Mouse (Mus musculus): Measurements from ENCODE around the gene Ms4a15. TPM values are rescaled to one million over a fixed set of nuclear protein-coding genes. Genes with fewer than 3 reads are reported as not detected.

Ms4a15 gene
- total and polyA plus RNA-seq, 3 experiments: not detected

DNA sequence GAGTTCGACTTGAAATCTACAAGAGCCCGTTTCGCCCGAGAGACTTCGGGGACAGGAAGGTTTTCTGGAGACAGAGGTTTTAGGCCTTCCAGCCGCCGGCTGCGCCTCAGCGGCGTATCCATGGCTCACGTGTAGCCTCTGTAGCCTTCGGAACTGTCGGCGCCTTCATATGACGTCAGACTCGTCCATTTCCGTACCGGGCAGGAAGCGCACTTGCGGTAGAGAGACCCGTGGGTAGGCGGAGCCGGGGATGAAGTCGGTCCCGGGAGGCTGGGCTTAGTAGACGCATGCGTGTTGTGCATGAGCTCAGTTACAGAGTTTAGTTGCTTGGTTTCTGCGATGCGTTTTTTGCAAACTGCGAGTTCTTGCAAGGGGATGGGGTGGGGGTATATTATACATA is 43.9 kb downstream of the Ms4a15 start, which contains the start of gene Ccdc86 (continued):
- no peak for TF ChIP-seq MAFK (IDR thresholded peaks at IDR 0.05; ENCODE audit: borderline replicate concordance, low read depth, low read length)

DNA sequence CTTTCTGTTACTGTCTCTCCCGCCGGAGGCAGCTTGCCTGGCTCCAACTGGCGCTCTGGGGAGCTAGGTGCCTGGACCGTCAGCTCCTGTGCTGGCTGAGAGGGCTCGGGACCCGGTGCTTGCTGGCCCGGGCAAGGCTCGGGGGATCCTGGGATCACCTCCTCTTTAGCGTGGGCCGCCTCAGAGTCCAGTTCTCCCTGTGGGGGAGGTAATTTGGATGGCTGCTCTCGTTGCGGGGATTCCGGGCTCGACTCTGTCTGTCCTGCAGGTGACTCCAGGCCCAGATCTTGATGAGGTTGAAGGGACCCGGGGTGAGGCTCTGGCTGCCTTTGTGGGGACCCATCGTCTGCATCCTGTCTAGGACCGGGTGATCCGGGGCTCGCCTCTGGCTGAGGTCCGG is 44.6 kb downstream of the Ms4a15 start:
- Histone ChIP-seq H3K4me3 (ENCODE audit: control insufficient read depth in 1 of 2, insufficient read depth in 1 of 2, low read depth in 2 of 2, low read length in 2 of 2) (peak overlapping the region; percentile 84 to 95), H3K27me3 (ENCODE audit: control insufficient read depth in 1 of 2, insufficient read depth in 2 of 2, low read length in 2 of 2) (no peaks in the 10 kb centered on the region), H3K36me3 (ENCODE audit: control insufficient read depth in 1 of 2, insufficient read depth in 2 of 2, low read length in 2 of 2) (peaks cover 1 to 18% of the 10 kb centered on the region in 2 experiments; a peak in 2 of 4 replicates), H3K27ac (ENCODE audit: control insufficient read depth, low read depth, low read length) (no peak overlapping the region), H3K9me3 (replicated peaks; ENCODE audit: insufficient read depth, low read length) (no peaks in the 10 kb centered on the region), H3K9ac (ENCODE audit: control insufficient read depth, low read depth, low read length, poor library complexity, severe bottlenecking) (peak overlapping the region; percentile 83), H3K4me1 (ENCODE audit: control insufficient read depth in 1 of 2, insufficient read depth in 2 of 2, low read length in 2 of 2) (peaks cover 0 to 13% of the 10 kb centered on the region in 2 experiments; a peak in 2 of 4 replicates), H3K79me2 (ENCODE audit: control insufficient read depth, insufficient read depth, low read length, poor library complexity) (peaks cover 34% of the 10 kb centered on the region)
- TF ChIP-seq SMC3 (IDR thresholded peaks at IDR 0.05; ENCODE audit: low read depth, low read length): no peak
- no peak for TF ChIP-seq MYB (IDR thresholded peaks at IDR 0.05; ENCODE audit: low read depth, low read length)
- no peak for TF ChIP-seq ZC3H11A (IDR thresholded peaks at IDR 0.05; ENCODE audit: low read depth, low read length)
- TF ChIP-seq ELF1 (IDR thresholded peaks at IDR 0.05; ENCODE audit: low read depth, low read length): no peak
- no peak for TF ChIP-seq CHD2 (IDR thresholded peaks at IDR 0.05; ENCODE audit: low read length)
- TF ChIP-seq POLR2A (IDR thresholded peaks at IDR 0.05; ENCODE audit: control insufficient read depth in 1 of 2, insufficient read depth in 1 of 2, low read depth in 1 of 2, low read length in 2 of 2, poor library complexity in 1 of 2): no peak
- no peak for TF ChIP-seq TCF12 (IDR thresholded peaks at IDR 0.05; ENCODE audit: low read depth, low read length)
- peak; percentile 38 for DNase-seq (ENCODE audit: low read depth, low spot score)

DNA sequence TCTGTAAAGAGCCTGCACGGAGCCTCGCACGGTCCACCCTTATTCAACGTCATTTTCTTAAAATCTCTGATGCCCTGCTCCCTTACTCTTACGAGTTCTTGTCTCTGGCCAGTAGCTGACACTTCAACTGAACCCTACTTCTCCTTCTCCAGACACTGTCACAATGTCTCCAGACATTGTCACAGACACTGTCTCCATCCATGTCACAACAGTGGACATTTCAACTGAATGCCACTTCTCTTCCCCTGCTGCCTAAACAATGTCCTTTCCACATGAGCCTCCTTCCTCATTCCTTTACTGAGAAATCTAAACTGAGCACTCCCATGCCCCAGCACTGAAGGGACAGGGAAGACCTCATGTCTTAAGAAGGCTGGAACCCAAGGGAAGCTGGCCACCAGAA is 45.8 kb downstream of the Ms4a15 start:
- peaks cover 34% of the 10 kb centered on the region for H3K79me2 ChIP-seq (ENCODE audit: control insufficient read depth, insufficient read depth, low read length, poor library complexity)
- peak; percentile 39 for DNase-seq (ENCODE audit: low read depth, low spot score)
- no peaks in the 10 kb centered on the region for H3K9me3 ChIP-seq (replicated peaks; ENCODE audit: insufficient read depth, low read length)
- peak overlapping the region; percentile 84 to 95 for H3K4me3 ChIP-seq (ENCODE audit: control insufficient read depth in 1 of 2, insufficient read depth in 1 of 2, low read depth in 2 of 2, low read length in 2 of 2)
- peaks cover 3 to 18% of the 10 kb centered on the region in 2 experiments; a peak in 3 of 4 replicates for H3K36me3 ChIP-seq (ENCODE audit: control insufficient read depth in 1 of 2, insufficient read depth in 2 of 2, low read length in 2 of 2)
- TF ChIP-seq MXI1 (IDR thresholded peaks at IDR 0.05; ENCODE audit: low read depth, low read length) (peak; percentile 24; the same call in 1 of the 2 replicates), GABPA (IDR thresholded peaks at IDR 0.05; ENCODE audit: low read depth, low read length) (no peak), ZC3H11A (IDR thresholded peaks at IDR 0.05; ENCODE audit: low read depth, low read length) (no peak), ETS1 (IDR thresholded peaks at IDR 0.05; ENCODE audit: low read depth, low read length) (no peak), MYB (IDR thresholded peaks at IDR 0.05; ENCODE audit: low read depth, low read length) (no peak), E2F4 (IDR thresholded peaks at IDR 0.05; ENCODE audit: borderline replicate concordance, low read depth, low read length) (no peak), RAD21 (IDR thresholded peaks at IDR 0.05; ENCODE audit: low read depth, low read length) (no peak; the same call in 1 of the 2 replicates), POLR2A (IDR thresholded peaks at IDR 0.05; ENCODE audit: control insufficient read depth in 1 of 2, insufficient read depth in 1 of 2, low read depth in 1 of 2, low read length in 2 of 2, poor library complexity in 1 of 2) (no peak), POLR2AphosphoS2 (IDR thresholded peaks at IDR 0.05; ENCODE audit: low read length) (no peak), TBP (IDR thresholded peaks at IDR 0.05; ENCODE audit: low read depth, low read length) (no peak), KAT2A (conservative IDR thresholded peaks at IDR 0.05; ENCODE audit: low read depth, low read length) (no peak), GATA1 (IDR thresholded peaks at IDR 0.05; ENCODE audit: low read depth, low read length) (no peak), CTCF (IDR thresholded peaks at IDR 0.05 in 2 of 3, conservative IDR thresholded peaks at IDR 0.05 in 1 of 3; ENCODE audit: control insufficient read depth in 1 of 3, insufficient read depth in 1 of 3, low read depth in 2 of 3, low read length in 3 of 3, poor library complexity in 1 of 3, severe bottlenecking in 1 of 3) (no peak), CHD1 (IDR thresholded peaks at IDR 0.05; ENCODE audit: low read depth, low read length) (0 out of 2 replicates have a peak, but pooled peaks have one; percentile 51), ZNF384 (IDR thresholded peaks at IDR 0.05; ENCODE audit: low read depth, low read length) (no peak), MAZ (IDR thresholded peaks at IDR 0.05; ENCODE audit: low read depth, low read length) (no peak), USF2 (IDR thresholded peaks at IDR 0.05; ENCODE audit: borderline replicate concordance in 1 of 2, insufficient read depth in 1 of 2, low read depth in 1 of 2, low read length in 2 of 2) (no peak), EP300 (IDR thresholded peaks at IDR 0.05; ENCODE audit: low read depth in 1 of 2, low read length in 2 of 2) (no peak), SIN3A (IDR thresholded peaks at IDR 0.05; ENCODE audit: low read length) (0 out of 2 replicates have a peak, but pooled peaks have one; percentile 19), ELF1 (IDR thresholded peaks at IDR 0.05; ENCODE audit: low read depth, low read length) (no peak), JUND (IDR thresholded peaks at IDR 0.05; ENCODE audit: low read depth, low read length) (no peak)
- peaks cover 0 to 13% of the 10 kb centered on the region in 2 experiments; a peak in 2 of 4 replicates for H3K4me1 ChIP-seq (ENCODE audit: control insufficient read depth in 1 of 2, insufficient read depth in 2 of 2, low read length in 2 of 2)
- H3K27ac ChIP-seq (ENCODE audit: control insufficient read depth, low read depth, low read length): no peak overlapping the region
- H3K27me3 ChIP-seq (ENCODE audit: control insufficient read depth in 1 of 2, insufficient read depth in 2 of 2, low read length in 2 of 2): no peaks in the 10 kb centered on the region
- peak overlapping the region; percentile 83 for H3K9ac ChIP-seq (ENCODE audit: control insufficient read depth, low read depth, low read length, poor library complexity, severe bottlenecking)
